Mouse (Mus musculus) G1E (cell line): ENCODE measurements at regions not wholly inside any gene's neighbourhood (a gene's known extent, or its start where the extent isn't known, plus 50 kb on each side); places are given as distances from the start of the nearest gene placed in this dataset.

Experiments
- CTCF ChIP-seq: IDR thresholded peaks from 2 replicates; pipeline ENCODE4 v1.5.1; 2012; ENCODE audit warnings: low read depth, low read length, inconsistent platforms, mixed read lengths
- TAL1 ChIP-seq: conservative IDR thresholded peaks from 2 replicates; pipeline ENCODE4 v1.6.1; 2012; ENCODE audit warnings: low read depth, low read length, inconsistent platforms, mixed read lengths

DNA sequence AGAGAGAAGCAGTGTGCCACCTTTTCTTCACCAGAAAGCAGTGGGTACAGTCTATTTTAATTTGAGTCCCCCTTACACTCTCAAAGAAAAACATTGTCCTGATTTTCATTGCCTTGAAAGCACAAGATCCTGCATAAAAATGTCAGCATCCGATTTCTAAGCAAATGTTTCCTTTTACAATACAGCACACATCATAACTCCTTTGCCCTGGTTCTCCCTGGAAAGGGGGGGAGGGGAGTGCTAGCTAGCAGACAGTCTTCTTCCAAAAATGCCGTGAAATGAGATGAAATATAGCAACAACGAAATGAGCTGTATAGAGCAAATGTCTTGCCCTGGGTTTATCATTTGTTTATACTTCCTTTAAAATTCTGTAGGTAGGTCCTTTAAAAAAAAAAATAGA lies 350.5 kb upstream of the Hand2 start:
- TF ChIP-seq CTCF = no peak
- no peak for TF ChIP-seq TAL1
